Mouse (Mus musculus) cerebellum, postnatal 36 days (tissue): ENCODE measurements around the gene Arhgef26.
A peak's percentile ranks its signal among the peaks of the same experiment; 100 is the strongest.

Source experiments
- DNase-seq, 2 experiments: peaks; one replicate each; pipeline ENCODE4 v3.0.0; 2021 to 2022; ENCODE audit warnings: mixed read lengths in 2 of 2

Arhgef26 gene

DNA sequence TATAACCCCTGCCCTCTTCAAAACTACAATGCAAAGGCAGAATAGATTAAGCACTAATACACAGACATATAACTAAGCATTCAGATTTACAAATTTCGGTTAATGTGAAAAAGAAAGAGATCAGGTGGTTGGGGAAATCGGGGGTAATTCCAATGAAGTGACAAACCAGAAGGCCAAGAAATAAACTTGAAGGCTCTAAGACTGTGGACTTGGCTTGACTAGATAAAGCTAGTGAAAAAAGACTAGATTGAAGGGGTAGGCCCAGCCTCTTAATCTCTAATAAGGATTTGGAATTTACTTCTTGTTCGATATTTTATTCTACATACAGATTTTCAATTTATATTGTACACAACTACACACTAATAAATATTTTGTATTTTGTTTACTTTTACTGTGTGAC, at the start of gene Arhgef26:
Gene Arhgef26 (plus strand): TSS at position 301 of the 400 bp plus-strand sequence.
- DNase-seq: no peak

DNA sequence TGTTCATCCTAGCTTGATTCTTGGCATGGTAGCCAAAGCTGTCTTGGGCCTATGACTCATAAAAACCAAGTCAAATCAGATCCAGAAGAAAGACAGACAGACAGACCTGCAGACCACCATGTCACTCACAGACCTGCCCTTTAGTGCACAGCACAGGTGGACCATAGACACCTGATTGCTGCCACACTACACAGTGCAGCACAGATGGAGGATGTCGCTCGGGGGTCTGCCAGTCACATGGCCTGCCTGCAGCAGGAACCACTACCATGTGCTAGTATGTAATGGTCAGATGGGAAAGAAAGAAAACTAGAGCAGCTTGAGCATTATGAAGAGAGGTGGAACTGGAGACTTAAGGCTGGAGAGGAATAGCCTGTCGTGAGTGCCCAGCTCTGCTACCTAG, 27.7 kb upstream of the Arhgef26 start:
- no peak for DNase-seq

DNA sequence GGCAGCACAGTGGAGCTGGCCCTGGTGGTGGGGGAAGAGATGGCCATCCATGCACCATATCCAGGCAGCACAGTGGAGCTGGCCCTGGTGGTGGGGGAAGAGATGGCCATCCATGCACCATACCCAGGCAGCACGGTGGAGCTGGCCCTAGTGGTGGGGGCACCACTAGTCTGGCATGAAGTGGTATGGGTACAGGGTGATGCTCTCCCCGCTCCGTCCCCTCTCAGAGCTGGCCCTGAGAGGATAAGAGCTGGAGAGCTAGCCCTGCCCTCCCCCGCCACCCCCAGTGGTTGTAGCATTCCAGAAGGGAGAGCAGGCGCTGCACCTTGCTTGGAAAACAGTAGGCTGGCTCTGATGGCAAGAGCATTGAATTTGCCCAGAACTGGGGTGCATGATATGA, 26.9 kb upstream of the Arhgef26 start:
- no peak for DNase-seq

DNA sequence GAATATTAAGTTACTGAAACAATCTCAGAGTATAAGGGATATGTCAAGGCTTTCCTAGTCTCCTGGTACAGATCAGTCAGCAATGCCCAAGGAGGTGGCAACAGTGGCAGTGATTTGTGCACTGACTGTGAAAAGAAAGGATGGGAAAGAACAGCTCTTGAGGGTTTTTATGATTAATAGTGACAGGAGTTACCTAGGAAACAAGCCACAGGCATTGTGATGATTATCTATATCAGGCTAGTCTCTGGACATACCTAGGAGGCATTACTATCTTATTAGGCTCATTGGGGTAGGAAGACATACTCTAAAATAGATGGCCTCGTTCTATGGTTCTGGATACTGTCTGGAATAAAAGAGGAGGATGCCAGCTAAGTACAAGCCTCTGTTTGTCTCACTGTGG, 13.4 kb upstream of the Arhgef26 start:
- no peak for DNase-seq

DNA sequence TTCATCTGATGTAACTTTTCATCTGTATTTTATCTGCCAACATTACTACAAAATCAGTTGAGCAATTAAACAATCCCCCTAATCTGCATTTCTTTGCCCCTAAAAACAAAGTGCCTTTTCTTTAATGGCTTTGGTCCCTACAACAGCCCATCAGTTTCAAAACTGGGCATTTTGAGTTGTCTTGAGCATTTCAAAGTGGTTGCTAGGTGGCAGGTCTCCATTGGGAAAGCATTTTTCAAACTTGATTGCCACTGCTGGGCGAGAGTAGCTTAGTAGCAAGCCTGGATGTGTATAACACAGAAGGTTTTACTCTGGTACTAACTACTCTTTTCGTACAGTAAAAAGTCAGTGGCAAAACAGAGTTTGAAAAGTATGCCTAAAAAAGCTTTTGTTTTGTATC, 10.2 kb upstream of the Arhgef26 start:
- DNase-seq: no peak

DNA sequence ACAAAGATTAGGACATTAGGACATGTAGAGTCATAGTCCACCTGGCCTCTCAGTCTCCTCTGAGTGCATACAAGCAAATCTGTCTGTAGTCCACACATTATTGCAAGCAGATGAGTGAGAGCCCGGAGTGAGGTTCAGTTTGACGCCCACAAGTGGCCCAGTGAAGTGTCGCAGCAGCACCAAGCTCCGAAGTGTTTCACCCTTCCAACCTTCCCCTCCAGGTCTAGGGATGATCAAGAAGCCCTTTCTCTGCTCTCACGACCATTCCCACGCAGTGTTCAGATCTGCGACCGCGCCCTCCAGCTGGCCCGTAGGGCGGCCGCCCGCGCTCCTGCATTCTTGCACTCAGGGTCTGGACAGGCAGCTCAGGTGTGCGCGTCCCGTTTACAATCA, 313 bp downstream of the Arhgef26 start:
- DNase-seq: no peak

DNA sequence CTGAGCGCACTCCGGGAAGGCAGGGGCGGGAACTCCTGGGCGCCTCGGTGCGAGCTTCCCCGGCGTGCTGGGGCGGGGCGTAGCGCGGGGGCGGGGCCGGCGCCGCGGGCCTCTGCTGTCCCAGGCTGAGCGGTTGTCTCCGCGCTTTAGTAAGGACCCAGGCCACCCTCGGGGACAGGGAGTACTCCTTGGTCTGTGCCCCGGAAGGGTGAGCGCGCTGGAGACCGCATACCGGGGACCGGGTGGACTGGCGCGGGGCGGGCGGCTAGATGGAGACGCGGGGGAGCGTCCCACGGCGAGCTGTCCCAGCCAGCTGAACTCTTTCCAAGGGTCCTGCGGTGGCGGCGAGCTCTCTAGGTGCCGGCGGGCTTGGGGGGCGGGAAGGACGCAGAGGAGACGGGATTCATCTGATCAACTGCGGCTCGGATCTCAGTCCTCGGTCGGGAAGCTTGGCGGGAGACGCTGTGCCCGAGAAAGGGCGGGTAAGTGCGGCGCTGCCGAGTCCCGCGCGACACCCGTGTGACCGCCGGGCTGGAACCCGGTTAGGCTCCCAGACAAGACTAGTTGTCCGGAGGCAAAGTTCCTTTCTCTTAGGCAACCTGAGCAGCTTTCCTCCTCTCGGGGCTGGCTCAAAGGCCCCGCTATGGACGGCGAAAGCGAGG, 841 bp downstream of the Arhgef26 start:
- peak; percentile 9 to 10 for DNase-seq

DNA sequence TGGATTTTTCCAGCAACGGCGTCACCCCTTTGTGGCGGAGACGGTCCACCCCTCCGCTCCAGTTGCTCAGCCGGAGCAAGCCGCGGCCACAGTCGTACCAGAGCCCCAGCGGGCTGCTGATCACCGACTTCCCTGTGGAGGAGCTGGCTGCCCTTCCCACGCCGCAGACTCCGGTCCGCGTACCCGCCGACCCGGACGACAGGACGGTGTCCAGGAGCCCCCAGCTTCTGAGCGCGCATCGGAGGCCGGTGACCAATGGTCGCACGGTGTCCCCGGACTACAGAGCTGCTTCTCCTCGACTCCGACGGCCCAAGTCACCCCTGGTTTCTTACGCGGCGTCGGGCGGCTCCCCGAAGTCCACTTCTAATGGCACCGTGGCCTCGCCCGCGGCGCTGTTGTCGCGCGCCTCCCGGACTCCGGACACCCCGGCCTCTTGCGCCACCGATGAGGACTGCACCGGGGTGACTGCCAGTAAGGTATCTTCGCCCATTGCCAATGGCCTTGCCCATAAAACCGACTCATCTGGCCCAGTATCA, 1.4 kb downstream of the Arhgef26 start:
- DNase-seq: peak in 1 of 2 experiments; percentile 5

DNA sequence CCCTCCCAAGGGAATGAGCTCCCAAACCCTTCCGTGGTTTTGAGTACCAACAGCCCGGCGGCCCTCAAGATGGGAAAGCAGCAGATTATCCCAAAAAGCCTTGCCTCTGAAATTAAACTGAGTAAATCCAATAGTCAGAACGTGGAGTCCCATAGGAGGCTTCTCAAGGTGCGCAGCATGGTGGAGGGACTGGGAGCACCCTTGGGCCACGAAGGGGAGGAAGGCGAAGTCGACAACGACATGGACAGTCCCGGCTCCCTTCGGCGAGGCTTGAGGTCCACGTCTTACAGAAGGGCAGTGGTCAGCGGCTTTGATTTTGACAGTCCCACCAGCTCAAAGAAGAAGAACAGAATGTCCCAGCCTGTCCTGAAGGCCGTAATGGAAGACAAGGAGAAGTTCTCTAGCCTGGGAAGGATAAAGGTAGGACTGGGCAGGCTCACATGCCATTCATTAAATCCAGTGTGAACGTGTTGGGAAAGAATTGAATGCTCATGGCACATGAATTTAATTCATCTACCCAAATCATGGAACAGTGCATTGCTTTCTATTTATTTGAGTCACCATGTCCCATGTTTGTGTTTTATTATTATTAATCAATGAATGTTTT, 2.1 kb downstream of the Arhgef26 start:
- DNase-seq: no peak

DNA sequence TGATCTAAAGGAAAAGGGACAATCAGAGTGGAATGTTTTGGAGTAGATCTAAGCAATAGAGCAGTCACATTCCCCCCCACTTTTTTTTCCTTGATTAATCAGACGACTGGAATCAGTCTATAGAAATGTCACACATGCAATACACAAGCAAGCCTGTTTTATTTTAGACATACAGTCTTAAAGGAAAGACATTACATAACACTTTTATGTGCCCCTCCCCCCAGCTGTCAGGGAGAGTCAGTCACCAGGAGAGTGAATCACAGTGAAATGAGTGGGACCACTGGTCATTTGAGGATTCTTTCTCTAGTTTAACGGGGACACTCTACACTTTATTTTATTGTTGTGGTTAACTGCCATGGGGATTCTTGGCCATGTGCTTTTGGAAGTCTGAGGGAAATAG, 2.7 kb downstream of the Arhgef26 start:
- DNase-seq: no peak

DNA sequence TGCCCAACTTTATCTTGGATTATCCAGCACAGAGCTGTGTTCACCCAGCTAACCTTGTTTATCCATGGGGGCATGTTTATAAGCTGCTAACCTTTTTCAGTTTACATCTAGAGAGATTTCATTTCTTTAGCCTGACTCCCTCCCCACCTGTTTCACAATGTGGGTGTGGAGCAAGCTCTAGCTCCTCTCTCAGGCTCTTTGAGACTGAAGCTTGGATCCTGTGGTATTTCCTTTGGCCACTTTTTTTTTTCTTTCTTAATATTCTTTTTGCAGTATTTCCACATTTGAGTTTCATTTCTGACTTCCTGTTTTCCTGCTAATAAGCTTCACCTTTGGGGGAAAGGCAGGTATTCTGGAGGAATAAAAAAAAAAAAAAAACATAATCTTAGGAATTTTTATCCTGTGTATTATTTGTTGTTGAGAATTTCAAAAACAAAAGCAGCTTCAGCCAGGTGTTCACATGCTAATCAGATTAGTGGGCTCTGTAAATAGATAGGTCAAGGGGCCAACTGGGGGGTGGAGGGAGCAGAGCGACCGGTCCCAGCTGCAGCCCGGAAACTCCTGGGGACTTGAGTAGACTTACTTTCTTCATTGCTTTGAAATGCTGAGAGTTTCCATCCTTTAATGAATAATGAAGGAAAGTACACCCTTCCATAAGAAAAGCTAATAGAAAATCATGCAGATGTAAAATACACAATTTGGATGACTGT, 3.5 kb downstream of the Arhgef26 start:
- no peak for DNase-seq

DNA sequence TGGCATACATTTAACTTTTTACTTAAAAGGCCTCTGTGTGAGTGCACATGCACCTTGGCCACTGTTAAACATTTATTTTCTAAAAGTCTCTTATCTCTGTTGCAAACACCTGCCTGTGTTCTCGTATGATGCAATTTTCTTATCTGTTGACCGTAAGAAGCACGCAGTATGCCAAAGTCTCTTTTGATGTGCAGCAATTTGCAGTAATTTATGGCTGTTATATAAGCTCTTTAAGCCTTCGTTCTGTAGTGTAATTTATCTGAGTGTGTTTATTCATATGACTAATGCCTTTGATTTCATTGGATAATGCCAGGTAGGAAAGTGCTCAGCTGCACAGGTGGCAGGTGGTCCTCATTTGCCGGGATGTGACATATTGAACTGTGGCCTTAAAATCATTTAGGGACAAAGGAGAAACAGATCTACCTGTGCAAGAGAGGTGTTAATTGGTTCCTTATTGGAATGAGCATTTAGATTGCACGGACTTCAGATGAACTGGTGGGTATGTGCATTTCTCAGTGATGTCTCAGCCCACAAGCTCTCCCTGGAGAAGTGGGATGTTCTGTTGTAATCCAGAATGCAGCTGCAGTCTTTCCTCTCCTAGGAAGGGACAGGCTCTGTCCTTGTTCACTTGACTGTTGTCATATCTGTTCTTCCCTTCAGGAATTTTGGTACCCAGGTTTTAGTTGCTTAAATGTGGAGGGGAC, 10.5 kb downstream of the Arhgef26 start:
- DNase-seq: no peak

DNA sequence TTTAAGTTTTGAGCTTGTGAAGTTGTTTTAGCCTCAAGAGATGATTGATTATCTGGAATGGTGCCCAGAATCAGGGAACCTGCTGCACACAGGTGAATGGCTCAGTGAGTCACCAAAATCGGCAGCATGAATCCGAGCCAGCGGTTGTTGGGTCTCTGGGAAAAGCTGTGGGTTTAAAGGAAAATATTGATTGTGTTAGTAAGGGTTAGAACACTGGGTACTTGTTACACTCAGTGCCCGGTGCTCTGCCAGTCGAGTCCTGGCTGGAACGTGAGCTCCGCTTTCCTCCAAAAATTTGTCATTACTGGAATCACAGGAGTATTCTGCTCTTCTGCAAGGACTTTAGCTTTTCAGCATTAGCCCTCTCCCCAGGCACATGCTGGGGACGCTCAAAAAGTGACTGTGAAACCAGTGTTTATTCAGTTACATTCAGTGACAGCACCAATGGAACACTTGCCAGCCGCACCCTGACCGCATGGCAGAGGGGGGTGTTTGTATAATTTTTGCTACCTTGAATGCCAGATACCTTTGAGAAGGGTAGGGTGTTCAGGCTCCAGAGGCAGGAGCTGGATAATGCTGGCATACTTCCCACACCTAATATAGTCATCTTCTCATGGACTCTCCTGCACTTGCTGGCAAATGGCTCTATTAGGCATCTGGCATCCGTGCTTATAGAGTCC, 11.2 kb downstream of the Arhgef26 start:
- no peak for DNase-seq

DNA sequence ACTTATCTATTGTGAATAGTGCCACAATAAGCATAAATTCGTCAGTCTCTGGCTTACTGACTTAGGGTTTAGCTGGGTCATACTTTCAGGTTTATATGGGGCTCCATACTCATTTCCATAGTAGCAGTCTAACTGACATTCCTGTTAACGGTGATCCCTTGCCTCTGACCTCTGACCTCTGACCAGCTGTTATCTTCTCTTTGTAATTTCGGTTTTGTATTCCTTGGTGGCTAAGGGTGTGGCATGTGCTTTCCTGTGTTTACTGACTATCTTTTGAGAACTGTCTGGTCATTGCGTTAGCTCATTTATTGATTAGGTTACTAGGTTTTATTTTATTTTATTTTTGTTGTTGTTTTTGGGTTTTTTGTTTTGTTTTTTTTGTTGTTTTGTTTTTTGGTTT, 13.9 kb downstream of the Arhgef26 start:
- no peak for DNase-seq

DNA sequence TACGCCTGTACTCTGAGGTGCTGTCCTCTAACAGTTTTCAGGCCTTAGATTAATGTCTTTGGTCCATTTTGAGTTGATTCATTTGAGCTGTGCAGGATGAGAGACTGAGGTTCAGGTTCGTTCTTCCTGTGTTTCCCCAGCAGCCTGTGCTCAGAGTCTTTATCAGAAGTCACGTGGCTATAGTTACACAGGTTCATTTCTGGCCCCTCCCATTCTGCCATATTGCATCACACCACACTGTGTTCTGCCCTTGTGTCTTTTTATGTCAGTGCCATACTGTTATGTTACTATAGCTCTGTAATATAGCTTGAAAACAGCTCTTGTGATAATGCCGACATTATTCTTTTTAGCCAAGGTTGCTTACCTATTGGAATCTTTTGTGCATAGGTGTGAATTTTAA, 14.7 kb downstream of the Arhgef26 start:
- DNase-seq: no peak

DNA sequence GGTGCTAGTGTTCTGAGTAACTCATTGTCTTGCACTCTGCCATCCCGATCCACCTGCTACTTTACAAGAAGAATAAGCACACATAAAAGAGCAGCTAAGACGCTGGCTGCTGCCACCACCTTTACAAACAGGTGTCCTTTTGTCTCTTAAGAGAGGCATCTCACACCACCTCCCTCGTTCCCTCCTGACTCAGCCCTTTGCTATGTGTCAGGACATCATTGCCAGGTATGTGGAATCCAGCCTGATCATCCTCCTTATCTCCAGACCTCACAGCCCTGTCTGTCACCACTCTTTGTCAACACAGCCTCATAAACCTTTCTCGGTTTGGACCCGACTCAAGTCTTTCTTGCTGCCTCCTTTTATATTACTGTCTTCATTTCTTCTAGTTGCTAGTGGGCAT, 29.7 kb downstream of the Arhgef26 start:
- DNase-seq: no peak

DNA sequence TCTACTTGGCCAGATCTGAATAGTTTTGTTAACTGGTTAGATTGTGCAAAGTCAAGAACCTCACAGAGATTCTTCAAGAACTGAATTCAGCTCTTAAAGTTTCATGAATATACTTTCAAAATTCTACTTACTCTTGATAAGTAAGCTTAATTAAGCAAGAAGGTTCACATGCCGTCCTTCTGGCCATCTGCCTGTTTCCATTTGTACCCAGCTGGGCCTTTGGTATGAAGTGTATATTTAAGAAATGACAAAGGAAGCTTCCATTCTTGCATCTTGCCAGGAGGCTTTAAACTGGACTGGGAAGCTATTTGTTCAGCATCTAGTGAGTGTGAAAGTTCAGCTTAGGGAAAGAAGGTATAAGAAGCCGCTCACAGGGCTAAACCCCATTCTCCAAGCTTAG, 34.7 kb downstream of the Arhgef26 start:
- no peak for DNase-seq

DNA sequence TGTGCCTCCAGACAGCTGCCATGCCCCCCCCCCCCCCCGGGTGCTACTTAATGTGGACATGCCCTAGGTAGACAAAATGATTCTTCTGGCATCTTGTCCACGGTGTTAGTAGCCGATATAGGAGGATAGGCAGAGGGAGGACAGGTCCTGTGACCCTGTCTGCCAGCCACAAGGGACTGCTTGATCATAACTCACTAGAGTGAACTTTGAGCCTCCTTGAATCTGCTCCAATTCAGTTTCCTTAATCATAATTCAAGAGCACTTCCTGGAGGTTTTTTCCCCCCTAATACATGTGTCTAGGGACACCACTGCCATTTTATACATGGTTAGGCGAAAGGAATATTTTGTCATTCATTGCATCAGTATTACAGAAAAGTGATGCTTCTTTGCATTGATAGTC, 36.2 kb downstream of the Arhgef26 start:
- no peak for DNase-seq

DNA sequence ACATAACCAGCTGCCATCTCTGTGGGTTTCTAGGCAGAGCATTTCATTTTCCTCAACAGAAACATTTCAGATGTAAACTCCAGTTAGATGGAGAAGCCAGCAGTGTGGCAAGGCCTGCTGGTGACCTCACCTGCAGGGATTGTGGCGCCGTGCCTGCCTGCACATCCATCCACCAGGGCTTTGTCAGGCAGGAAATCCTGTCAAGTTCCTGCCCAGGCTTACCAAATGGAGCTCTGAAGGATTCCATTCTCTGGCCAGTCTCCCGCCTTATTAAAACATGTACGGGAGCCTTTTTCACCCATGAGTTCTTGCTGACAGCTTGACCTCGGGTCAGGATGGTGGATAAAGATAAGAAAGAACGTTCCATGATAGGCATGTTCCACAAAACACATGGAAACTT, 36.7 kb downstream of the Arhgef26 start:
- no peak for DNase-seq

DNA sequence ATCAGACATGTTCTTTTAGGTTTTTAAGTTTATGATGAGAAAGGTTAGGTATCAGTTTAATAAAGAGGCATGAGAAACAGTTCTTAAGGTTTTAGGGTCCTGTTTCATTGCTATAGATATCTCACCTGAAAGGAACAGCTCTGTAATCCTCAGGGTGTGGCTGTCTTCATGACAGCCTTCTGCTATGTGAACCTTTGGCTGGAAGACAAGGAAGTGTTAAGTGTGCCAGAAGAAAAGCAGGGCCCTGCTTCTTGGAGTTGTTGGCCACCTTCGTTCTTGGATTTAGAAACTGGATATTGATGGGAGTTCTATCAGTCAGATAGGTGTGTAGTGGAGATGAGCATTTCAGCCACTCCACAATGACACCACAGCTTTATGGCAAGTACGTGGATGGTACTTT, 38.6 kb downstream of the Arhgef26 start:
- no peak for DNase-seq

DNA sequence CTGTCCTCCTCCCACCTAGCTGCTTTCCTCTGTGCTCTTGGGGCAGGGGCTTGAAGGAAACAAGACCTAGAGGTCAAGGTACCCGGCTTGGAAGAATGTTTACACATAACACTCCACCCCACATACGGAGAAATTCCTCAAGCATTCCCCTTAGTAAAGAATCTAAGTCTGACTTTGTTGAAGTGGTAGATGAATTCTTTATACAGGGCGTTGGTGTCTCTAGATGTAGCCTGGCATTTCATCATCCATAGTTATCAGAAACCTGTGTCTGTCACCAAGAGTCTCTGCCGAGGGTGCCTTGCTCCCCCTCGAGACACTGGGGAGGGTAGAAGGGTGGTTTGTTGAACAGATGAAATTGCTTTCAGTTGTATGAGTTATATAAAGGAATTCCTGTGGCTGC, 41.8 kb downstream of the Arhgef26 start:
- no peak for DNase-seq

DNA sequence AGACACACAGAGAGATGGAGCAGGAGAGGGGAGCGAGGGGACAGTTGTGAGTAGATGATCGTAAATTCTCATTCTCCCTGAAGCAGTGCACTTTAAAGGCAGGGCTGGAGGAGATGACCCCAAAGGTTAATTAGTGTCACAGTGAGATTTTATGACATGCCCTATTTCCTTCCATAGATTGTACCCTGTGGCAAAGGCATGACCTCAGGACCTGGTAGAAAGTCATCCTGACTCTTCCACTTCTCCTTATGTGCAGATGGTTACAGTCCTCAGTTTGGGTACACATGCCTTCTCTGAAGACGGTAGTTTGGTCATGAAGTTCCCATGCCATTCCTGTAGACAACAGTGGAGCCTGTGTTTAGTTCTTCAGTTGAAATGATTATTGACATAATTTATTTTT, 42.3 kb downstream of the Arhgef26 start:
- DNase-seq: no peak

DNA sequence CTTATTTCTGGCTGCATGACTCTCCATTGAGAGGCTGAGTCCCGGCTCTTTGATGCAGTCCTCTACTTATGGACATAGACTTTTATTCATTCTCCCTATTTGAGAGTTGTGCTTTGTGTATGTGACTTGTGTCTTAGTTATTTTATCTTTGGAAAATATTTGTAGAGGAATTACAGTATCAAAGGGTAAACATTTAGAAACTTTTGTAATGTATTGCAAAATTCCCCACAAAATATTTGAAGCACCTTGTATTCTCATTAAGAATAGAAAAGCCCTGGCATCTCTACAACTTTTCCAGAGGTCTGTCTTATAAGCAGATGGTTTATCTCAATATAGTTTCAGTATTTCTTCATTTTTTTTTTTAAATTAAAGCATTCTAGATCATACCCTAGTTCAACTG, 44.7 kb downstream of the Arhgef26 start:
- DNase-seq: no peak
